Mouse (Mus musculus) myocyte (in vitro differentiated cells): Measurements from ENCODE around the gene 4930412O13Rik.

Experiments used
- CEBPB ChIP-seq: IDR thresholded peaks from 2 replicates; pipeline ENCODE4 v1.6.1; 2011; ENCODE audit warnings: mild to moderate bottlenecking, moderate library complexity; ENCODE audit not compliant: poor library complexity, insufficient read depth, severe bottlenecking
- E2F4 ChIP-seq: IDR thresholded peaks from one replicate; pipeline ENCODE4 v1.6.1; 2011; ENCODE audit warnings: mild to moderate bottlenecking, control low read depth, moderate library complexity; ENCODE audit not compliant: insufficient read depth
- MAX ChIP-seq: IDR thresholded peaks from one replicate; pipeline ENCODE4 v1.6.1; 2011; ENCODE audit warnings: low read depth, mild to moderate bottlenecking, control low read depth
- MYOD1 ChIP-seq, 3 experiments: IDR thresholded peaks; one replicate each; pipeline ENCODE4 v1.6.1; 2011; ENCODE audit warnings: control low read depth in 2 of 3, low read depth in 2 of 3, mild to moderate bottlenecking in 2 of 3, moderate library complexity in 1 of 3; ENCODE audit not compliant: insufficient read length in 2 of 3, control insufficient read depth in 1 of 3
- POLR2A ChIP-seq: IDR thresholded peaks from one replicate; pipeline ENCODE4 v1.6.1; 2011; ENCODE audit warnings: low read depth, mild to moderate bottlenecking, control low read depth, moderate library complexity; ENCODE audit not compliant: insufficient read length
- POLR2AphosphoS2 ChIP-seq: IDR thresholded peaks from one replicate; pipeline ENCODE4 v1.6.1; 2011; ENCODE audit warnings: low read depth, control low read depth; ENCODE audit not compliant: insufficient read length
- TCF12 ChIP-seq: IDR thresholded peaks from one replicate; pipeline ENCODE4 v1.6.1; 2011; ENCODE audit warnings: mild to moderate bottlenecking, control low read depth; ENCODE audit not compliant: poor library complexity, insufficient read depth, severe bottlenecking
- TCF3 ChIP-seq: IDR thresholded peaks from one replicate; pipeline ENCODE4 v1.6.1; 2011; ENCODE audit warnings: low read depth, control low read depth; ENCODE audit not compliant: insufficient read length
- USF1 ChIP-seq: IDR thresholded peaks from one replicate; pipeline ENCODE4 v1.6.1; 2011; ENCODE audit warnings: low read depth, mild to moderate bottlenecking, control low read depth, moderate library complexity

GRCm38 (mm10) chr2:9873757-9874156 is 7.3 kb upstream of the 4930412O13Rik start:
- TF ChIP-seq E2F4: no peak
- no peak for TF ChIP-seq POLR2A
- no peak for TF ChIP-seq TCF12
- no peak for TF ChIP-seq MAX
- TF ChIP-seq USF1: no peak
- no peak for TF ChIP-seq TCF3
- no peak for TF ChIP-seq CEBPB
- TF ChIP-seq POLR2AphosphoS2: no peak
- no peak for TF ChIP-seq MYOD1 (IDR thresholded peaks at IDR 0.05; ENCODE audit: control insufficient read depth in 1 of 3, insufficient read length in 2 of 3, low read depth in 2 of 3)
